Mouse (Mus musculus) left cerebral cortex, postnatal 25 days (tissue): ENCODE measurements around the gene Syne3. TPM values are rescaled to one million over a fixed set of nuclear protein-coding genes. Genes with fewer than 3 reads are reported as not detected.
A peak's percentile ranks its signal among the peaks of the same experiment; 100 is the strongest.

Experiments
- DNase-seq, 2 experiments: peaks; one replicate each; pipeline ENCODE4 v3.0.0; 2022; ENCODE audit warnings: low spot score in 2 of 2, mixed read lengths in 1 of 2
- intact Hi-C: fragments of 180-260 bp; cut with DNase I; formaldehyde crosslinking; loops from one replicate; pipeline ENCODE4 v1.15.1; 2025
- total RNA-seq, 2 experiments: library from RNA; stranded (reverse); gene quantifications; 2 replicates each; pipeline ENCODE4 v1.2.3; 2021

The Syne3 gene
- total RNA-seq, 2 experiments from 2014 or later, result 0.98 to 1.3 TPM

- intact Hi-C loops, result loop anchor here (5.0 to 10.0 kb wide), 2 partner anchors 183 to 275 kb away; partner anchors contain the start of gene Dicer1
- DNase-seq, result peak; percentile 61 to 75
Measured at GRCm38 (mm10) chr12:105027323-105027991, 17.8 kb upstream of the Syne3 start.

DNA sequence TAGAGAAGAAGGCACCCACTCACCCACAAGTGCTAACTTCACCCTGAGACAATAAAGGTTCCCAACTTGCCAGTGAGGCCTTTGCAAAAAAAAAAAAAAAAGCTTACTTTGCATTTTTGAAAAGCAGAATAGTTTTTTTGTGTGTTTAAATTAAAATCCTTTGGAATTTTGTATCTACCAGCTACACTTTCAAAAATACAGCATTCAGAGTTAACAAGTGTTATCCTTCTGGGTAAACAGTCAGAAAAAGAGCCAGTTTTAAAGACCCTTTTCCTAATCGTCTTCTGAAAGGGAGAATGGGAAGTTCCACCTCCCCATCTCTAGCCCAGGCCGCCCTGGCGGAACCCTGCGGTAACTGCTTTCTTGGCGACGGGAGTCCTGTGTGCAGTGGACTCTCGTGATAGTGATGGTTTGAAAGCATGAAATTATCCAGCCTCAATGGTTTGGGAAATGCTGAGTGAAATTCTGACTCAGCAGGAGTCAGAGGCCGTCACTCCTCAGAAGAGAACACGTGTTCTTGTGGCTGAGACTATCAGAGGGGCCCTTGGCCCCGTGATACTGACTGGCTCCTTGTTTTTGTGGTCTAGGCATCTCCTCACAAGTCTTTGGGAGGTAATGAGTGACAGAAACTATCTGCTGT is 16.5 kb upstream of the Syne3 start:
- intact Hi-C loops, result loop anchor here (1.0 to 10.0 kb wide), 3 partner anchors 74 to 274 kb away; partner anchors contain the start of gene Dicer1
- no peak for DNase-seq

DNA sequence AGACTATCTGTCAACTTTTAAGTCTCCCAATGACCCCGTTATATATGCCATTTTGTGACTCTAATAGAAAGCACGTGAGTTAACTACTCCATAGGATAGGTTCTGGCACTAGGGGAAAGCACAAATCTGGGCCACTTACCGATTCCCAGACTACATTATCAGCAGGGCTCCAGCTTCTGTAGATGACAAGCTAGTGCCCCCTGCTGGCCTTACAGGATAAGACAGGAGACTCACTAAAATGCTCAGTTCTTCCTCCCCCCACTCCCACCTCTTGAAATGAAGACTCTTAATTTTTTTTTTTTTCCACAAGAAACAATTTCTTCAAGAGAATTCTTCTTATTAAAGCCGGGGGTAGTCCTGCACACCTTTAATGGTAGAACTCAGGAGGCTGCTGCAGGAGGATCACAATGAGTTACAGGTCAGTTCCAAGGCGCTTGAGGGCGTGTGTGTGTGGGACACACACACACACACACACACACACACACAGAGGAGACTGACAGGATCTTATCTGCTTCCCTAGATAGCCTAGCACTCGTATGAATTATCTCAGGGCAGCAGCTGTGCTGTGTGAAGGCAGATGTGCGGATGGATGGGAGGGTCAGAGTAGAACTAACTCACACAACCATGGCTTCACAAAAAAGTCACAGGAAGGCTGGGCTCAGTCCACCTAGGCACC is 15.8 kb upstream of the Syne3 start:
- DNase-seq, result peak; percentile 70 to 84
- intact Hi-C loops, result loop anchor here (1.0 to 10.0 kb wide), 3 partner anchors 73 to 273 kb away; partner anchors contain the start of gene Dicer1

GRCm38 (mm10) chr12:105022776-105023175 is 13.2 kb upstream of the Syne3 start:
- DNase-seq, result no peak
- intact Hi-C loops, result loop anchor here (10.0 kb wide), 1 partner anchor 178 kb away; no protein-coding TSS in a partner anchor

DNA sequence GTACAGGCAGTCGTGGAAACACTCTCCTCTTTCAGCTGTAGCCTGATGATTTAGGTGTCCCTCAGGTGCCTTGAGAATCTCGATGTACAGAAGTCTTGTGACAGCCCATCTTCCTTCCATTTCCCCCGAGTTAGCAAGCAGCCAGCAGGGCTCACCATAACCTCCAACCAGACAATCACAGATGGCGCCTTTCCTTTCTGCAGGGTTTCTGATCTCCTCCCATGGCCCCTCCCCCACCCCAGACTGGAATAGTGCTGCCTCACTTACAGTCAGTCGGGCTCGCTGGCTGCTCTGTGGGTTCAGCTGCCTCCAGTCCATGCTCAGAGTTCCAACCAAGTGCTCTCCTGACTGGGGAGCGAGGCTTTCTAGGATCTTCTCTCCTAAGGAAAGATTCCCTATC is 12.5 kb upstream of the Syne3 start:
- DNase-seq, result peak in 1 of 2 experiments; percentile 40

GRCm38 (mm10) chr12:105021441-105022069 is 11.9 kb upstream of the Syne3 start:
- intact Hi-C loops, result loop anchor here (10.0 kb wide), 1 partner anchor 177 kb away; no protein-coding TSS in a partner anchor

More for the DNA sequence above, 12.5 kb upstream of the Syne3 start:
- intact Hi-C loops, result loop anchor here (10.0 kb wide), 1 partner anchor 177 kb away; no protein-coding TSS in a partner anchor

GRCm38 (mm10) chr12:105019359-105020219 is 10.0 kb upstream of the Syne3 start:
- DNase-seq, result no peak
- intact Hi-C loops, result loop anchor here (10.0 kb wide), 1 partner anchor 175 kb away; no protein-coding TSS in a partner anchor

More at GRCm38 (mm10) chr12:105021441-105022069, 11.9 kb upstream of the Syne3 start:
- no peak for DNase-seq

DNA sequence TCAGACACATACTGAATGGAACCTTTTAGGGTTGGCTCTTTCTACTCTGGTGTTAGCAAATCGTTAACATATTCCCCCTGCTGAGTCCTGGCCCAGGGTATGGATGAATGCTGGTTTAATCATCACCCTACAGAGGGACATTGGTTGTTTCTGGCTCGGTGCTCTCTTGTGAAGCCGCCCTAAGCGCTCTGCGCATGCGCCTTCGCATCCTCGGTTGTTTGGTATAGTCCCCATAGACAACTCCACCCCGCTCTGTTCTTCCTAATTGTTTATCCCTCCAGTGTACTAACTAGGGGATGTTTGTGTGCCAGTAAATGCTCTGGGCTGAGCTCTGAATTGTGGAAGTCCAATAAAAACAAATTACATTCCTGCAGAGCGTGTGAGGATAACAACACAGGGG is 7.0 kb upstream of the Syne3 start:
- intact Hi-C loops, result no loop called here
- no peak for DNase-seq

DNA sequence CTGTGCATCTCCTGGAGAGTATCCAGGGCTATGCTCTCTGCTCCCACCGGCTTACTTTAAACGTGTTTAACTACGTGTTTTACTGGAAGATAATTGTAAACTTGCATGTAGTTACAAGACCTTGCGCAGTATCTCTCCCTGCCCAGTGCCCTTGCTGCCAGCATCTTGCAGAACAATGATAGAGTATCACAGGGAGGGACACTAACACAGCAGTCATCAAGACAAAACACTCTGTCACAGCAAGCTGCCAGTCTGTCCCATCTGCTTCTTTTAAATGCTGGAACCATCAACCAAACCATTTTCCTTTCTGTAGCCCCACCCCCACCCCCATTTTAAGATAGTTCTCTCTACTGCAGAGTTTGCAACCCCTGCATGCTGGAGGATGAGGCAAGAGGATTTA is 6.6 kb upstream of the Syne3 start:
- intact Hi-C loops, result no loop called here
- DNase-seq, result no peak

DNA sequence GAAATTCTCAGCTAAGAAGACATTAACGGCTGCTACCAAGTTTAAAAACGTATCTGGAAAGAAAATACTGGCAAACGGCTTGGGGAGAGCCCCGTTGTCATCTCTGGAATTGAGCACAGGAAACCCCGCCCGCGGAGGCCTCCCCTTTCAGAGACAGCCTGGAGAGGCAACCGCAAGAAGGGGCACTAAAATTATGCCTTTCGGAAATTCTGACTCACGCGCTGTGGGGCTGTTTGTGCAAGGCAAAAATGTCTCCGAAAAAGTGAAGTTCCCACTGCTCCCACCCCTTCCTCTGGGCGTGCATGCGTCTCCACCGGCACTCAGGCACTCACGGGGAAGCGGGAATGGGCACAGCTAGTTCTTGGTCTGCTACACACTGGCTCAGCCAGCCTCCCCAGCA is 3.5 kb upstream of the Syne3 start:
- peak; percentile 69 to 91 for DNase-seq
- intact Hi-C loops, result no loop called here

DNA sequence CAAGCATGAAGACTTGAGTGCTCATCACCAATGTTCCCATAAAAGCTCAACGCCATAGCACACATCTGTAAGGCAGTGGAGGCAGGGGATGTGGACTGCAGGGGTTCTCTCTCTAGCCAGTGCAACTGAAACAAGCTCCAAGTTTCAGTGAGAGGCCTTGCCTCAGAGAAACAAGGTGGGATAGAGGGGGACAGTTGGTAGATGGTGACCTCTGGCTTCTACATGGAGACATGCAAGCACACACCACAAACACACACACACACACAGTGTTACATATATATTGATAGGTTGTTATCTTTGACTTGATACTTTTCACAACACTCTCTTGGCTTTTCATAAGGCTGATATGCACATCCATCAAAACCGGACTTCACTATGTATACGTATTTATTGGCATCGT is 2.7 kb upstream of the Syne3 start:
- no peak for DNase-seq
- intact Hi-C loops, result no loop called here

DNA sequence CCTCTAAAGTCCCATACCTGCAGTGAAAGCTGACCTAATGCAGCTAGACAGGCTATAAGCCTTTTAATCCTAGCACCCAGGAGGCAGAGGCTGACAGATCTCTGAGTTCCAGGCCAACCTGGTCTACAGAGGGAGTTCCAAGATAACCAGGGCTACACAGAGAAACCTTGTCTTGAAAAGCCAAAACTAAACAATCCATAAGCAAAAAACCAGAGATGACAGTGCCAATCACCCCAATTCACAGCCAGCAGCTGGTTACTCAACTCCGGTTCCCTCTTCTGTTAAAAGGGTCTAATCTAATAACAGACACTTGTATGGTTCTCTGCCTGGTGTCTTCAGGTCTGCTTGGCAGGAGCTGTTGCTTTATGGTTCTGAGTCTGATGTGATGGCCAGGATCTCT is 2.0 kb upstream of the Syne3 start:
- intact Hi-C loops, result no loop called here

GRCm38 (mm10) chr12:105010213-105010790 is 693 bp upstream of the Syne3 start:
- DNase-seq, result no peak
- intact Hi-C loops, result no loop called here

More for the DNA sequence above, 2.0 kb upstream of the Syne3 start:
- DNase-seq, result no peak

DNA sequence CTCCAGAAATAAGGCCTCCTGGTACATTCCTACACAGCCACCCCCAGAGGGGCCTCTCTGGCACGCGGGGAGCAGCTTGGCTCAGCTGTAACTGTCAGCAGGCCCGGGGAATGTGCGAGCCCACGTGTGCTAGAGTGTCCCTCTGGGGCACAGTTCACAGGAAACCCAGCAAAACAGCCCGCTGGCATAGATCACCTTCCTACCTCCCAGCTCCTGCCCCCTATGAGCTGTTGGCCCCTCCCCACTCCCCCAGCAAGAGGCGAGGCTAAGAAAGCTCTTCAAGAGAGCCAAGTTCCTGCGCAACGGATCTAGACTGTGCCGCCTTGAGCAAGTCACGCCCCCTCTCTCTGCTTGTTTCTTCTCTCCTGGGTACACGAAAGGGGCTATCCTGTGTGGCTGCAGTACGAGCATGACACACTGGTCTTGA is 844 bp downstream of the Syne3 start:
- intact Hi-C loops, result loop anchor here (5.0 kb wide), 1 partner anchor 46 kb away; no protein-coding TSS in a partner anchor
- DNase-seq, result no peak

GRCm38 (mm10) chr12:105008150-105008549 is 1.5 kb downstream of the Syne3 start:
- intact Hi-C loops, result loop anchor here (5.0 kb wide), 1 partner anchor 46 kb away; no protein-coding TSS in a partner anchor
- no peak for DNase-seq

DNA sequence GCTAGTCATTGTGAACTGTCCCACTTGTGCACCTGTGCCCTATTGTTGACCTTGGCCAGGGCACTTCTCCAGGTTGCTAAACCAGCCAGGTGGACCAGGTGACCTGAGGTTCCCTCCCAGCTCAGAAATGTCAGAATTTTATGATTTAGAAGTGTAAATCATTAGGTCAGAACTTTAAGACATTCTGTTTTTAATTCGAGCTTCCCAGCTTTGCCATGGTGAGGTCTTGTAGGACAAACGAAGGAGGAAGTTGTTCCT is 4.0 kb downstream of the Syne3 start:
- intact Hi-C loops, result loop anchor here (5.0 kb wide), 1 partner anchor 43 kb away; no protein-coding TSS in a partner anchor
- DNase-seq, result no peak

DNA sequence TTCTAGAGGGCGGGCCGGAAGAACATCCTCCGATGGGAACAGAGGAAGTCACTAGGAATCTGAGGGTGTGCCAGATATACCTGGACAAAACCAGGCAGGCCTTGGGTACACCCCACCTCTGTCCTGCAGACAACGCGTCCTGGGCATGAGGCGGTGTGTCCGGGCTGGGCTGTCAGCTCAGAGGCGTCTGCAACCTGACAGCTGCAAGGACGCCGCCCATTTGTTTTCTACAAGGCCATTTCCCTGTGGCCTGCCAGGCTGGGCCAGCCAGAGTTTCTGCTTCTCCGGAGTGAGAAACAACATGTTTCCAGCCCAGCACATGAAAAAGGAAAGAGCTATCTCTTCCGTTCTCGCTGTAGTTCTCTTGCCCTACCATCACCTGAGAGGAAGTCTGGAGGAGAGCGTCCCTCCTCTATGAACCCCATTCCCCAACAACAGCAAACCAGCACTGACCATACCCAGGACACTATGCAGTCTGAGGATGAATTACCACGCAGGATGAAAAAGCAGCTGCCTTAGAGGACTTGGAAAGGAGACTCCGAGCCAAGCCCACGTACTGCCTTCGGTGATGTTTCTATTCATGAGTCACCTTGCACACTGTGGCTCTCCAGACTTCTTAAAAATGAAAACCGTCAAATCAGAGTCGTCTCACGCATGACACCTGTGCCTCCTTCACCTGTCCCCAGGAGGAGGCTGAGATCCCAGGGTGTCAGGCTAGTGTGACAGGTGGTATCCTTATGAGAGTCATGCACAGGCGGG is 4.5 kb downstream of the Syne3 start:
- intact Hi-C loops, result loop anchor here (5.0 kb wide), 1 partner anchor 43 kb away; no protein-coding TSS in a partner anchor
- no peak for DNase-seq

GRCm38 (mm10) chr12:105003715-105004114 is 5.9 kb downstream of the Syne3 start:
- intact Hi-C loops, result no loop called here
- no peak for DNase-seq
